Mouse (Mus musculus) E14TG2a.4 (cell line): Measurements from ENCODE around the gene Oas1g.
"Not testable (repeated sequence)": the region's sequence is repeated elsewhere in the genome, so short reads cannot be mapped to it uniquely, and the experiment has no call there.

Experiments
- H3K27me3 ChIP-seq: 2 replicates; pipeline ENCODE4 v1.6.1; 2014; ENCODE audit warnings: low read length, control low read depth; ENCODE audit not compliant: insufficient read depth
- H3K36me3 ChIP-seq: 2 replicates; pipeline ENCODE4 v1.6.1; 2014; ENCODE audit warnings: low read length, control low read depth; ENCODE audit not compliant: insufficient read depth
- H3K4me1 ChIP-seq: replicated peaks from 2 replicates; pipeline ENCODE4 v1.6.1; 2014; ENCODE audit warnings: low read depth, low read length, control low read depth
- H3K4me3 ChIP-seq: replicated peaks from 2 replicates; pipeline ENCODE4 v1.5.1; 2014; ENCODE audit warnings: mild to moderate bottlenecking, low read length
- H3K9me3 ChIP-seq: 2 replicates; pipeline ENCODE4 v1.6.1; 2014; ENCODE audit warnings: low read length, control low read depth
- CTCF ChIP-seq: conservative IDR thresholded peaks from 2 replicates; pipeline ENCODE4 v1.5.1; 2014; ENCODE audit warnings: low read length
- NANOG ChIP-seq: IDR thresholded peaks from 2 replicates; pipeline ENCODE4 v1.6.1; 2014; ENCODE audit warnings: borderline replicate concordance, low read length, mixed read lengths
- POU5F1 ChIP-seq: IDR thresholded peaks from 2 replicates; pipeline ENCODE4 v1.6.1; 2014; ENCODE audit warnings: low read length, borderline replicate concordance

Oas1g gene

GRCm38 (mm10) chr5:120892243-120892660 is 4.8 kb upstream of the Oas1g start:
- Histone ChIP-seq H3K36me3 (peaks cover 27% of the 10 kb centered on the region), H3K4me3 (no peak overlapping the region), H3K27me3 (no peaks in the 10 kb centered on the region), H3K4me1 (peaks cover 71% of the 10 kb centered on the region), H3K9me3 (peaks cover 30% of the 10 kb centered on the region)
- no peak for TF ChIP-seq POU5F1
- no peak for TF ChIP-seq CTCF
- TF ChIP-seq NANOG, result no peak

DNA sequence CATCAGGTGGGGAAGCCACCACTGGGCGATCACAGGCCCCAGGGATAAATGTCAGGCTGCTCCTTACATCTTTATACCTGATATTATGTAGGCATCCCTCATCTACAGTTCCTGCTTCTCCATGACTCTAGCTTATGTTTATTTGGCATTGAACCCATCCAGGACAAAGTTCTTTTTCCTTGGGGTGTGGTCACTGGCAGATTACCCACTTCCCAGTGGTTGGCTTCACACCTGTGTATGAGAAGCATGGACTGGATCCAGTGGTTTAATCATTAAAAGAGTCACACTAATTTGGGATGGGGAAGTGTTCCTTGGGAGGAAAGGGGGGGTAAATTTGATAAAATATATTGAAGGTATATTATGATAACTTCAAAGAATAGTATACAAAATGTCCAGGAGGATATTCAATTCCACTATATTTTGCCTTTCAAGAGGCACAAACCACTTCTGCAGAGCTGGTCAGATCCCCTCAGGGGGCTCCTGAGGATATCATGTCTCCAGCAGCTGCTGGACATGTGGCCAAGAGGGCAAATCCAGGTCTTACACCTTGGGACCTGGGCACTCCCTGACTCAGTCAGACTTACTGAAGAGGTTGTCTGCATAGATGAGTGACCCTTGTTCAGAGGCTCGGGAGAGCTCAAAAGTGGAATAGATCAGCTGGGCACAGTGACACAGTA is 4.3 kb upstream of the Oas1g start:
- peaks cover 74% of the 10 kb centered on the region for H3K4me1 ChIP-seq
- H3K9me3 ChIP-seq, result peaks cover 30% of the 10 kb centered on the region
- H3K27me3 ChIP-seq, result not testable (repeated sequence)
- peak overlapping the region; percentile 77; the same call in 1 of the 2 replicates for H3K4me3 ChIP-seq
- H3K36me3 ChIP-seq, result peaks cover 27% of the 10 kb centered on the region

DNA sequence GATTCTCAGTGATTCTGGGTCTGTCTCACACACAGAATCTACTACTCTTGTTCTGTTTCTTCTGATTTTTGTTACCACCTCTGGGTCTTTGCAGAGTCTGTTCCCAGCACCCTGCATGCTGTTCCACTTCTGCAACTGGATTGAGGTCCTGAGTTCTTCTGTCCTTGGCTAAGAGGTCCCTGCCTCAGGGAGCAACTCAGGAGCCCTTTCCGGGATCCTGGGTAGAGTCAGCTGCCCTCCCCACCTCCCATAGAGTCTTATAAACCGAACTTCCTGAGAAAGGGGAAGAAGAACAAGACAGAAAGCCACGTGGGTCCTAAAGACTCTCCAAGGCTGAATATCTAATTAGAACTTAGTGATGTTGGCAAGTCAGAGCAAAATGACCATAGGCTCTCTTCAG is 3.6 kb upstream of the Oas1g start:
- H3K4me1 ChIP-seq, result peaks cover 72% of the 10 kb centered on the region
- peak overlapping the region; percentile 77; the same call in 1 of the 2 replicates for H3K4me3 ChIP-seq
- H3K27me3 ChIP-seq, result no peaks in the 10 kb centered on the region
- TF ChIP-seq NANOG (no peak), CTCF (no peak), POU5F1 (no peak)
- peaks cover 27% of the 10 kb centered on the region for H3K36me3 ChIP-seq
- peaks cover 30% of the 10 kb centered on the region for H3K9me3 ChIP-seq

DNA sequence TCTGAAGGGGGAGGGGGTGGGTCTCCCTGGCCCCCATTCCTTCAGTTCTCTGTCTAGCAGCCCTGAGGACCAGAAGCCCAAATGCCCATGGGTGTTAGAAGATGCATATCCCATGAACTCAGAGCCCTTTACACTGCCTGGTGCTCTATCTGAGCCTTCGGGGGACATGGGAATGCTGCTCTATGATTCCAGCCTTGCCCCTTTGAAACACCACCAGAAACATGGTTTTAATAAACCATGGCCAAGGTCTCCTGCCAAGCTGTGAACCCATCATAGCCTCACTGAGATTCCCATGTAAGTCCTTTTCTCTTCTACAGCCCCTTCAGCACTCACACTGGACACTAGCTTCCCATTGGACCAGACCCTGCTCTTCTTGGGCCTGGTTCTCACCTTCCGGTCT is 2.6 kb upstream of the Oas1g start:
- Histone ChIP-seq H3K4me3 (peak overlapping the region; percentile 77), H3K27me3 (no peaks in the 10 kb centered on the region), H3K9me3 (peaks cover 30% of the 10 kb centered on the region), H3K4me1 (peaks cover 63% of the 10 kb centered on the region), H3K36me3 (peaks cover 27% of the 10 kb centered on the region)
- TF ChIP-seq CTCF, result no peak
- no peak for TF ChIP-seq POU5F1
- TF ChIP-seq NANOG, result no peak

DNA sequence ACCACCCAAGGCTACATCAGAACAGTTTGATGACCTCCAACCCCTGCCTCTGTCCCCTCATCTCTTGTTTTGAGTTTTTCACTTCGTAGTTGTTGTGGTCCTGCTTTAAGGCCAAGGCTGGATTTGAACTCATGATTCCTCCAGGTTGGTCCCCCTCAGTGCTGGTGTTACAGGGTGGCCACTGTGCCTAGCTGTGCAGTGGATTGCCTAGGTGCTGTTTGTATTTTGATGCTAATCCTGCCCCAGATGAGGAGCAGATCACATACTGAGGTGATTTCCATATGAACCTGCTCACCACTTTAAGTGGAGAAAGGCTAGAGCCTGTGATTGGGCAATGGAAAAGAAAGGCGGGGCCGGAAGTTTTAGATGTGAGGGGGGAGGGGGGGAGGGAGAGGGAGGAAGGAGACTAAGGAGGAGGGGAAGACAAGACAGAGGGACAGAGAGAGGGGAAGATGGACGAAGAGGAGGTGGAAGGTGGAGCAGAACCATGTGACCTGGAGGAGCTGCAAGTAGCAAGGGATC is 942 bp upstream of the Oas1g start:
- H3K4me1 ChIP-seq, result peaks cover 51% of the 10 kb centered on the region
- TF ChIP-seq NANOG, result peak; percentile 92
- H3K4me3 ChIP-seq, result peak overlapping the region; percentile 77
- not testable (repeated sequence) for H3K27me3 ChIP-seq
- H3K9me3 ChIP-seq, result peaks cover 24% of the 10 kb centered on the region
- peaks cover 27% of the 10 kb centered on the region for H3K36me3 ChIP-seq

DNA sequence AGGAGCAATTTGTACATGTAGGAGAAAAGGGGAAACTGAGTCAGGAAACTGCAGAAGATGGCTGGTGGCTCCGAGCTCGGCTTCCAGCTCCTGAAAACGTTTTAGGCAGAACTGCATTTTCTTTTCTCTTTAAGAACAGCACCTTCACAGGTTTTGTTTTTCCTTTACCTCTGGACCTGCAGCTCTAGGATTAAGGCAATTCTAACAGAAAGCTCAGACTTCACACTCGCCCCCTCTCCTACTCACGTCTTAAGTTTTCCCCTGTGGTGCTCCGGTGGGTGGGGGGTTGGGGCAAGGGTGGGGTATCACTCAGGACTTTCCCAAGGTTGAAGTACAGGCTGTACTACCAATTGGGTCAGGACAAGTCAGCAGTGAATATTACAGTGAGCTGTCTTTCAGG is 418 bp upstream of the Oas1g start:
- no peaks in the 10 kb centered on the region for H3K27me3 ChIP-seq
- peak overlapping the region; percentile 60 for H3K4me3 ChIP-seq
- peaks cover 27% of the 10 kb centered on the region for H3K36me3 ChIP-seq
- no peak for TF ChIP-seq NANOG
- TF ChIP-seq POU5F1, result no peak
- TF ChIP-seq CTCF, result no peak
- H3K9me3 ChIP-seq, result peaks cover 21% of the 10 kb centered on the region
- peaks cover 51% of the 10 kb centered on the region for H3K4me1 ChIP-seq

DNA sequence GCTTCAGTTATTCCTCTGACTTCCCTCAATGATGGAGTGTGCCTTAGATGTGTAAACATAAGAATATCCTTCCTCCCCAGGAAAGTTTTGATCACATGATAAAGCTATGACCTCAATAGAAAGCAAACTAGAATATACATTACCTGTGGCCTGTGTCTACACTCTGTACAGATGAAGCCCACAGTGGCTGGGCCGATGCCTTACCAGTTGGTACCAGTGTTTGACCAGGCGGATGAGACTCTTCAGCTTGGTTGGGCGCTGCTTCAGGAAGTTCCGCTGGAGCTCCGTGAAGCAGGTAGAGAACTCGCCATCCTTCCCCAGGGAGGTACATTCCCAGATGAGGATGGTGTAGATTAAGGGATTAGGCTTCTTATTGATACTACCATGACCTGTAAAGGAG is 5.7 kb downstream of the Oas1g start:
- not testable (repeated sequence) for H3K4me3 ChIP-seq, H3K27me3 ChIP-seq, H3K9me3 ChIP-seq, H3K4me1 ChIP-seq
- H3K36me3 ChIP-seq, result peaks cover 38% of the 10 kb centered on the region

DNA sequence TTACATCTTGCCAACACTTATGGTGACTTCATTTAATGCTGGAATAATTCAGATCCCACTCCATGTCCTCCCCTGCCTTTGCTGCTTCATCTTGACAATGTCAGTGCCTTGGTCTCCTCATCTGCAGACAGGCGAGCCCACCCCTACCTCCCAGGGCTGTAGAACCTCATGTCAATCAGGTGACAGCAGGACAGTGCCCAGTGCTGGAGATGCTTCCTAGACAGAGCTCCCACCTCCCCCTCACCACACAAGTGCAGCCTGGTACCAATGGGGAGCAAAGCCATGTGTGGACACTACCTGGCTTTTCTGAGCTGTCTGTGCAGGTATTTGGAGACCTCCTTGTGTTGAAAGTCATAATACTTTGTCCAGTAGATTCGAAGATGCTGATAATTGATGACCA is 8.6 kb downstream of the Oas1g start:
- peaks cover 47% of the 10 kb centered on the region for H3K36me3 ChIP-seq
- H3K4me1 ChIP-seq, H3K9me3 ChIP-seq, H3K4me3 ChIP-seq: not testable (repeated sequence)
- H3K27me3 ChIP-seq, result peaks cover 14% of the 10 kb centered on the region; the same call in 1 of the 2 replicates

DNA sequence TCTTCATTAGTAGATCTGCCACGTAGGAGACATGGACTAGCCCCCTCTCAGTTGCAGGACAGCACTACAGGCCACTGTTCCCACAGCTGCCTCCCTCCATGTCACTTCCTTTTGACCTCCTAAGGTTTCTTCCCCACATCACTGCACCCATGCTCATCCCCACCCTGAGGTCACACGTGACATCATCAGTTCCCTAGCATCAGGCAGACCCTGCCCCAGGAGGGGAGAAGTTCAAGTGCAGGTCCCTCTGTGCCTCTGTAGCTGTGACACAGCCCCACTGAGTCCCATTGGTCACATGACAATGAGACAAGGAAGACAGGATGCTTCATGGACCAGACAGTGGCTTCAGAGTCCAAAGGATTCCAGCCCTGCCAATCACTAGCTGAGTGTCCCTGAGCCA is 10.0 kb downstream of the Oas1g start:
- not testable (repeated sequence) for H3K9me3 ChIP-seq, H3K4me1 ChIP-seq, H3K4me3 ChIP-seq
- H3K27me3 ChIP-seq, result peaks cover 27% of the 10 kb centered on the region
- peaks cover 42% of the 10 kb centered on the region for H3K36me3 ChIP-seq

- Histone ChIP-seq H3K36me3 (peaks cover 37% of the 10 kb centered on the region), H3K27me3 (peaks cover 32% of the 10 kb centered on the region)
- not testable (repeated sequence) for H3K4me3 ChIP-seq, H3K4me1 ChIP-seq, H3K9me3 ChIP-seq
These were observed 10.6 kb downstream of the Oas1g start for GRCm38 (mm10) chr5:120876839-120877238.
